Mouse (Mus musculus): ENCODE measurements around the gene Clip2. TPM values are rescaled to one million over a fixed set of nuclear protein-coding genes. Genes with fewer than 3 reads are reported as not detected.
A peak's percentile ranks its signal among the peaks of the same experiment; 100 is the strongest.

Gene Clip2
- polyA plus RNA-seq, 1 experiment from 2014 or later = 6.8 TPM

DNA sequence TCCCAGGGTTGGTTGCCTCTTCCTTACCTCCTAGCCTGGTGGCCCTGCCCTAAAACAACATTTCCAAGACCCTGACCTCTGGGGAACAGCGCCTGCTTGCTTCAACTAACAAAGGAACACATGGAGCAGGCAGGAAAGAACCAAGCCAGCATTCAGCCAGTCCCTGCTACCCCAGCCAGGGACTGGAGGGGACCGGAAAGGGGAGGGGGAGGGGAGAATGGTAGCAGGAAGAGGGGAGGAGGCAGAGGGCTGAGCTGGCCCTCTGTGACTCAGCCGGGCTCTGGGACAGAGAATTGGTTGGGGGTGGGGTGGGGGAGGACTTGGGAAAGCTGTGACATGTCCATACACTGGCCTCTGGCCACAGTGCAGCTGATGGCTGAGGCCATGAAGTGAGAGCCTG is 12.3 kb downstream of the Clip2 start:
- Histone ChIP-seq H3K27ac (replicated peaks) (peak overlapping the region; percentile 84), H3K9me3 (peaks cover 11% of the 10 kb centered on the region; the same call in 1 of the 2 replicates), H3K27me3 (replicated peaks; ENCODE audit: low read depth, poor library complexity, severe bottlenecking) (no peaks in the 10 kb centered on the region), H3K4me1 (peaks cover 47% of the 10 kb centered on the region), H3K36me3 (replicated peaks) (peaks cover 53% of the 10 kb centered on the region), H3K4me3 (peak overlapping the region; percentile 36)
- peak; percentile 86 for DNase-seq (ENCODE audit: low spot score)
- 10% methylated on average over 3 of the region's 3 CpGs for WGBS

- Histone ChIP-seq H3K9me3 (peaks cover 11% of the 10 kb centered on the region; the same call in 1 of the 2 replicates), H3K4me3 (no peak overlapping the region), H3K4me1 (peaks cover 21% of the 10 kb centered on the region), H3K36me3 (replicated peaks) (peaks cover 79% of the 10 kb centered on the region), H3K27ac (replicated peaks) (no peak overlapping the region), H3K27me3 (replicated peaks; ENCODE audit: low read depth, poor library complexity, severe bottlenecking) (no peaks in the 10 kb centered on the region)
- WGBS = 90% methylated on average over 6 of the region's 6 CpGs
- no peak for DNase-seq (ENCODE audit: low spot score)
These were observed 16.2 kb downstream of the Clip2 start for GRCm38 (mm10) chr5:134536036-134536435.

DNA sequence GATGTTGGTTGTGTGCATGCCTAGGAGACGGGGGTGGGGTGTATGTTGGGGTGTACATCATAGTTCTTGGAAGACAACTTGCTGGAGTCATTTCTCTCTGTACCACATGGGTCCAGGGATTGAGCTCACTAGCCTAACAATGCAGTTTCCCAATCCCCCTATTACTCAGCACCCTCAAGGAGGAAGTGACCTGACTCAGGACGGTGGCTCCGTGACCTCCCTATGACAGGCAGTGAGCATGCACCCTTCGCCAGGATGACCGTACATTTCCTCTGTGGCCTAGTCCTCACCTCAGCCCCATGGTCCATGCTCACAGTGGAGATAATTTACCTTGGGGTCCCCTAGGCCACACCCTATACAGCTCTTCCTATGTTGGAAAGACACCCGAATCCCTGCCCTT is 19.8 kb downstream of the Clip2 start:
- WGBS = 97% methylated on average over 6 of the region's 6 CpGs
- Histone ChIP-seq H3K27ac (replicated peaks) (no peak overlapping the region), H3K4me1 (peaks cover 10% of the 10 kb centered on the region)

GRCm38 (mm10) chr5:134531585-134531984 is 20.6 kb downstream of the Clip2 start:
- WGBS = 90% methylated on average over 9 of the region's 9 CpGs

More for the DNA sequence above, 19.8 kb downstream of the Clip2 start:
- no peak for DNase-seq (ENCODE audit: low spot score)
- Histone ChIP-seq H3K9me3 (peaks cover 6% of the 10 kb centered on the region; the same call in 1 of the 2 replicates), H3K27me3 (replicated peaks; ENCODE audit: low read depth, poor library complexity, severe bottlenecking) (no peaks in the 10 kb centered on the region), H3K36me3 (replicated peaks) (peaks cover 88% of the 10 kb centered on the region), H3K4me3 (no peak overlapping the region)

DNA sequence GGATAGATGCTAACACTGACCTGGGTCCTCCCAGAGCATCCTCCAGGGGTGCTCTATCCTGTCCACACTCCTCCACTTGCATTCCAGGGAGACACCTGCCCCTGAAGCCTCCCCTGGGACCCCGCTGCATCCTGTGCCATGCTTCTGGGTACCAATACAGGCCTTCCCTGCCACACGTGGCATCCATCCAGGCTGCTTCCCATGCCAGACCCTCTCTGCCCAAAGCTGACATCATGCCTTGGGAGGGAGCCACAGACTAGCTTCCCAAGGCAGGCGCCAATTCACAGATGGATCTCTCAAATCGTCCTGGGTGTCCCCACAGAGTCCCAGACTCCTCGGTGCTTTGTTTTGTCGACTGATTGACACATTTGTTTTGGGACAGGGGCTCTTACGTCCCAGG is 21.4 kb downstream of the Clip2 start:
- H3K36me3 ChIP-seq (replicated peaks) = peaks cover 86% of the 10 kb centered on the region
- H3K4me3 ChIP-seq = no peak overlapping the region
- H3K27me3 ChIP-seq (replicated peaks; ENCODE audit: low read depth, poor library complexity, severe bottlenecking) = no peaks in the 10 kb centered on the region
- H3K9me3 ChIP-seq = no peaks in the 10 kb centered on the region
- peaks cover 10% of the 10 kb centered on the region for H3K4me1 ChIP-seq
- 66% methylated on average over 7 of the region's 7 CpGs for WGBS
- DNase-seq (ENCODE audit: low spot score) = no peak
- H3K27ac ChIP-seq (replicated peaks) = no peak overlapping the region

More at GRCm38 (mm10) chr5:134531585-134531984, 20.6 kb downstream of the Clip2 start:
- Histone ChIP-seq H3K27me3 (replicated peaks; ENCODE audit: low read depth, poor library complexity, severe bottlenecking) (no peaks in the 10 kb centered on the region), H3K36me3 (replicated peaks) (peaks cover 86% of the 10 kb centered on the region), H3K4me1 (peaks cover 10% of the 10 kb centered on the region), H3K4me3 (no peak overlapping the region), H3K27ac (replicated peaks) (no peak overlapping the region), H3K9me3 (no peaks in the 10 kb centered on the region)
- no peak for DNase-seq (ENCODE audit: low spot score)

- Histone ChIP-seq H3K4me1 (peaks cover 10% of the 10 kb centered on the region), H3K27ac (replicated peaks) (no peak overlapping the region; the same call in 1 of the 2 replicates), H3K4me3 (no peak overlapping the region), H3K36me3 (replicated peaks) (peaks cover 81% of the 10 kb centered on the region), H3K9me3 (no peaks in the 10 kb centered on the region), H3K27me3 (replicated peaks; ENCODE audit: low read depth, poor library complexity, severe bottlenecking) (no peaks in the 10 kb centered on the region)
- no peak for DNase-seq (ENCODE audit: low spot score)
- WGBS = 37% methylated on average over 9 of the region's 9 CpGs
These were observed 23.7 kb downstream of the Clip2 start for GRCm38 (mm10) chr5:134528488-134528887.

- Histone ChIP-seq H3K9me3 (no peaks in the 10 kb centered on the region), H3K27ac (replicated peaks) (no peak overlapping the region), H3K4me3 (no peak overlapping the region), H3K36me3 (replicated peaks) (peaks cover 81% of the 10 kb centered on the region), H3K27me3 (replicated peaks; ENCODE audit: low read depth, poor library complexity, severe bottlenecking) (no peaks in the 10 kb centered on the region), H3K4me1 (peaks cover 10% of the 10 kb centered on the region)
- 93% methylated on average over 15 of the region's 15 CpGs for WGBS
- no peak for DNase-seq (ENCODE audit: low spot score)
These were observed 26.1 kb downstream of the Clip2 start for GRCm38 (mm10) chr5:134525971-134526711.

DNA sequence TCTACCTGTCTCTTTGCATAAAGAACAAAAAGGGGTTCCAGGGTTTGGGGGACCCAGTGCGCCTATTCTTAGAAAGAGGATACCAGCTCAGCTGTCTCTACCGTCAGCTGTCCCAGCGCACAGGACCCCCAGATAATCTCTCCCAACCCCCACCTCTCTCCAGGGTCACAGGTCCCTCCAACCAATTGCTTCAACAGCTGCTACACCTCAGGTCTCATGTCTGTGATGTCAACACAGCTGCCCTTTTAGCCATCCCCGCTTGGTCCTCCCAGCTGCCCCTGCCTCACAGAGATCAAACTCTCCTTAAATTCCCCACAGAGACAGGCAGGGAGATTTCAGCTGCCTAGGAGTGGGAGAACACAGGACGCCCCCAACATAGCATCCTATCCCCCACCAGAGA is 28.5 kb downstream of the Clip2 start:
- H3K27me3 ChIP-seq (replicated peaks; ENCODE audit: low read depth, poor library complexity, severe bottlenecking) = no peaks in the 10 kb centered on the region
- DNase-seq (ENCODE audit: low spot score) = no peak
- no peak overlapping the region for H3K27ac ChIP-seq (replicated peaks)
- no peak overlapping the region for H3K4me3 ChIP-seq
- H3K4me1 ChIP-seq = peaks cover 6% of the 10 kb centered on the region
- 91% methylated on average over 5 of the region's 5 CpGs for WGBS
- peaks cover 81% of the 10 kb centered on the region for H3K36me3 ChIP-seq (replicated peaks)
- H3K9me3 ChIP-seq = no peaks in the 10 kb centered on the region

DNA sequence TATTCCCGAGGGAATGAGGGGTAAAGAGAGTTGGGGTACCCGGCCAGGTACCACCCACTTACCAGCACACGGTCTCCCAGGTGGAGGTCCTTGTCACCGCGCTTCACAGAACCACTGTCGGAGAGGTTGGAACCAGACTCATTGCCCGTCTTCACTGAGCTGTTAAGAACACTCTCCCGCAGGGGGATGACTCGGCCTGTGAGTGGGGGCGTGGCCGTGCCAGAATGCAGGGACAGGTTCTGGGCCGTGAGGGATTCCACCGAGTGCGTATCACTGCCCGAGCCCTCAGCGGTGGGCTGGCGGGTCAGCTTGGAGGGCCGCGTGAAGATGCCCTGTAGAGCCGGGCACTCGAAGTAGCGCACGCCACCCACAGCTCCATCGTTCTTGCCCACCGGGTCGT is 29.7 kb downstream of the Clip2 start:
- no peak overlapping the region for H3K27ac ChIP-seq (replicated peaks)
- WGBS = 94% methylated on average over 26 of the region's 26 CpGs
- no peaks in the 10 kb centered on the region for H3K4me1 ChIP-seq
- DNase-seq (ENCODE audit: low spot score) = no peak
- H3K9me3 ChIP-seq = no peaks in the 10 kb centered on the region
- H3K36me3 ChIP-seq (replicated peaks) = peaks cover 86% of the 10 kb centered on the region
- H3K4me3 ChIP-seq = no peak overlapping the region
- no peaks in the 10 kb centered on the region for H3K27me3 ChIP-seq (replicated peaks; ENCODE audit: low read depth, poor library complexity, severe bottlenecking)

- H3K27me3 ChIP-seq (replicated peaks; ENCODE audit: low read depth, poor library complexity, severe bottlenecking) = no peaks in the 10 kb centered on the region
- DNase-seq (ENCODE audit: low spot score) = no peak
- H3K36me3 ChIP-seq (replicated peaks) = peaks cover 89% of the 10 kb centered on the region
- H3K4me1 ChIP-seq = no peaks in the 10 kb centered on the region
- H3K27ac ChIP-seq (replicated peaks) = no peak overlapping the region
- H3K9me3 ChIP-seq = peaks cover 3% of the 10 kb centered on the region; the same call in 1 of the 2 replicates
- H3K4me3 ChIP-seq = no peak overlapping the region
- WGBS = 93% methylated on average over 7 of the region's 7 CpGs
These were observed 30.4 kb downstream of the Clip2 start for GRCm38 (mm10) chr5:134521806-134522205.

DNA sequence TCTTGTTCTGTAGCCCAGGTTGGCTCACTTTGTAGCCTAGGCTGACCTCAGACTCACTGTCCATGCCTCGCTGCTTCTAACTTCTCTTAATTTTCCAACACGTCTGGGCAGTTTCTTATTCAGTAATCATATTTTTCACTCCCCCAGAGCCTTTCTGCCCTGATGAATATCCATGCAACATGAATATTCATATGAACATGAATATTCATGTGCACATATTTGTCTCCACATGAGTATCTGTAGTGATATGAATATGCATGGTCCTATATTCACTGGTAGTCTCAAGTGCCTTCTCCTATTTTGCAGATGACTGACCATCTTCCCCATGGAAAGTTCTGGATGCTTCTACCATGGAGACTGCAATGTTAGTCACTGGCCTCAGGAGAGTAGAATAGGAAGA is 31.1 kb downstream of the Clip2 start:
- DNase-seq (ENCODE audit: low spot score) = no peak
- H3K4me3 ChIP-seq = no peak overlapping the region
- no peaks in the 10 kb centered on the region for H3K27me3 ChIP-seq (replicated peaks; ENCODE audit: low read depth, poor library complexity, severe bottlenecking)
- H3K9me3 ChIP-seq = peaks cover 9% of the 10 kb centered on the region; the same call in 1 of the 2 replicates
- WGBS = 95% methylated on average over 2 of the region's 2 CpGs
- no peaks in the 10 kb centered on the region for H3K4me1 ChIP-seq
- peaks cover 89% of the 10 kb centered on the region for H3K36me3 ChIP-seq (replicated peaks)
- H3K27ac ChIP-seq (replicated peaks) = no peak overlapping the region

- Histone ChIP-seq H3K36me3 (replicated peaks) (peaks cover 89% of the 10 kb centered on the region), H3K9me3 (peaks cover 9% of the 10 kb centered on the region; the same call in 1 of the 2 replicates), H3K27ac (replicated peaks) (no peak overlapping the region), H3K4me3 (no peak overlapping the region), H3K27me3 (replicated peaks; ENCODE audit: low read depth, poor library complexity, severe bottlenecking) (no peaks in the 10 kb centered on the region), H3K4me1 (no peaks in the 10 kb centered on the region)
- DNase-seq (ENCODE audit: low spot score) = no peak
- 97% methylated on average over 4 of the region's 4 CpGs for WGBS
These were observed 32.1 kb downstream of the Clip2 start for GRCm38 (mm10) chr5:134520120-134520519.

DNA sequence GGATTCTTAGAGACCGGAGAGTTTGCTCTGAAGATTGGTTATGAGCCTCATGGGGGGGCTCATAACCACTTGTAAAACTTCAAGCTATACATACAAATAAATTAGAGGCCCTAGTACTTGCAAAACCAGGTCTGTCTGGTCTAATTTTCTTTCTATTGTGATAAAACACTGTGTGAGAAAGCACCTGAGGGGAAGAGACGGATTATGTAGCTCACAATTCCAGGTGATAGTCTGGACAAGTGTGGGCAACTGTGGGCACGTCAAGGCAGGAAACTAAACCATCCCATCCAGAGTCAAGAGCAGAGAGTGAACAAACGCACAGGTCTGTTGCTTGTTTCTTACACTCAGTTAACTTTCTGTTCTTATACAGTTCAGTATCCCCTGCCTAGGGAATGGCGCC is 32.8 kb downstream of the Clip2 start:
- H3K36me3 ChIP-seq (replicated peaks) = peaks cover 90% of the 10 kb centered on the region

More for the DNA sequence above, 32.8 kb downstream of the Clip2 start:
- Histone ChIP-seq H3K4me1 (no peaks in the 10 kb centered on the region), H3K4me3 (no peak overlapping the region), H3K27ac (replicated peaks) (no peak overlapping the region), H3K9me3 (peaks cover 9% of the 10 kb centered on the region; the same call in 1 of the 2 replicates), H3K27me3 (replicated peaks; ENCODE audit: low read depth, poor library complexity, severe bottlenecking) (no peaks in the 10 kb centered on the region)
- DNase-seq (ENCODE audit: low spot score) = no peak
- 92% methylated on average over 5 of the region's 5 CpGs for WGBS

All from embryonic facial prominence, embryonic 10.5 days (tissue).